Mouse (Mus musculus) myocyte (in vitro differentiated cells): Measurements from ENCODE around the gene Olfr616.

Experiments used
- CEBPB ChIP-seq: IDR thresholded peaks from 2 replicates; pipeline ENCODE4 v1.6.1; 2011; ENCODE audit warnings: mild to moderate bottlenecking, moderate library complexity; ENCODE audit not compliant: poor library complexity, insufficient read depth, severe bottlenecking
- MAX ChIP-seq: IDR thresholded peaks from one replicate; pipeline ENCODE4 v1.6.1; 2011; ENCODE audit warnings: low read depth, mild to moderate bottlenecking, control low read depth
- MYOG ChIP-seq, 3 experiments: IDR thresholded peaks; one replicate each; pipeline ENCODE4 v1.6.1; 2011; ENCODE audit warnings: control low read depth in 2 of 3, low read depth in 2 of 3, mild to moderate bottlenecking in 2 of 3; ENCODE audit not compliant: insufficient read length in 2 of 3, control insufficient read depth in 1 of 3, insufficient read depth in 1 of 3
- POLR2A ChIP-seq: IDR thresholded peaks from one replicate; pipeline ENCODE4 v1.6.1; 2011; ENCODE audit warnings: low read depth, mild to moderate bottlenecking, control low read depth, moderate library complexity; ENCODE audit not compliant: insufficient read length
- SRF ChIP-seq: IDR thresholded peaks from one replicate; pipeline ENCODE4 v1.6.1; 2011; ENCODE audit warnings: low read depth; ENCODE audit not compliant: control insufficient read depth, insufficient read length
- TCF12 ChIP-seq: IDR thresholded peaks from one replicate; pipeline ENCODE4 v1.6.1; 2011; ENCODE audit warnings: mild to moderate bottlenecking, control low read depth; ENCODE audit not compliant: poor library complexity, insufficient read depth, severe bottlenecking
- TCF3 ChIP-seq: IDR thresholded peaks from one replicate; pipeline ENCODE4 v1.6.1; 2011; ENCODE audit warnings: low read depth, control low read depth; ENCODE audit not compliant: insufficient read length
- USF1 ChIP-seq: IDR thresholded peaks from one replicate; pipeline ENCODE4 v1.6.1; 2011; ENCODE audit warnings: low read depth, mild to moderate bottlenecking, control low read depth, moderate library complexity

GRCm38 (mm10) chr7:103547774-103548173, 21.2 kb downstream of the Olfr616 start, which contains the start of gene Olfr613:
- TF ChIP-seq TCF12: no peak
- TF ChIP-seq POLR2A: no peak
- no peak for TF ChIP-seq CEBPB
- TF ChIP-seq MAX: no peak
- no peak for TF ChIP-seq MYOG (IDR thresholded peaks at IDR 0.05; ENCODE audit: control insufficient read depth in 1 of 3, insufficient read depth in 1 of 3, insufficient read length in 2 of 3, low read depth in 2 of 3)
- no peak for TF ChIP-seq TCF3
- TF ChIP-seq USF1: no peak
- TF ChIP-seq SRF: no peak
